Mouse (Mus musculus): Measurements from ENCODE around the gene Rgs6. TPM values are rescaled to one million over a fixed set of nuclear protein-coding genes. Genes with fewer than 3 reads are reported as not detected.

Rgs6 gene
- polyA plus RNA-seq, 1 experiment = 0.58 TPM

DNA sequence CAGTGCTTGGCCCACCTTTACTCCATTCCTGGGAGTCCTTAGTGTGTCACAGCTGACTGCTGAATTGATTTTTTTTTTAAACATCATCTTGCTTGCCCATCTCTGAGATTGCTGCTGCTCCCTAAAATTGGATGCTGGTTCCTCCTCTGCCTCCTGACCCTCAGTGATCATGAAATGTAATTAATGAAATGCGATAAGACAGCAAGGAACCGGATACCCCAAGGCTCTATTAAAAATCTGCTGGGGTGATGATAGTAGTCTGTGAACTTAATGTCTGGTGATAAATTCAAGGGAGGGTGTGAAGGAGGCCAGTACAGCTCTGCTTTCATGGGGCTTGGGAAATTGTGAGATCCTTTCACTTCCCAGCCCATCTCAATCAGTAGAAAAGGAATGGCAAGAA lies 489.4 kb downstream of the Rgs6 start:
- Histone ChIP-seq H3K9me3 (replicated peaks; ENCODE audit: control insufficient read depth, insufficient read depth, low read length, poor library complexity, severe bottlenecking) (no peaks in the 10 kb centered on the region), H3K4me1 (ENCODE audit: control insufficient read depth, insufficient read depth, low read length) (no peaks in the 10 kb centered on the region), H3K27me3 (ENCODE audit: control insufficient read depth, insufficient read depth, low read length, poor library complexity, severe bottlenecking) (no peaks in the 10 kb centered on the region), H3K27ac (ENCODE audit: insufficient read depth, low read length) (no peak overlapping the region), H3K9ac (ENCODE audit: low read depth, poor library complexity, severe bottlenecking) (no peak overlapping the region), H3K36me3 (ENCODE audit: control insufficient read depth, insufficient read depth, low read length, poor library complexity, severe bottlenecking) (no peaks in the 10 kb centered on the region), H3K4me3 (ENCODE audit: low read depth, low read length) (no peak overlapping the region)
- TF ChIP-seq POLR2A (IDR thresholded peaks at IDR 0.05; ENCODE audit: insufficient read depth, low read length) (no peak), CTCF (IDR thresholded peaks at IDR 0.05; ENCODE audit: low read depth, low read length) (no peak), EP300 (IDR thresholded peaks at IDR 0.05; ENCODE audit: insufficient read depth, low read depth, low read length) (no peak)

GRCm38 (mm10) chr12:83083427-83083826 lies 495.3 kb downstream of the Rgs6 start:
- H3K27me3 ChIP-seq (ENCODE audit: control insufficient read depth, insufficient read depth, low read length, poor library complexity, severe bottlenecking) = no peaks in the 10 kb centered on the region
- H3K4me1 ChIP-seq (ENCODE audit: control insufficient read depth, insufficient read depth, low read length) = no peaks in the 10 kb centered on the region
- no peak overlapping the region for H3K4me3 ChIP-seq (ENCODE audit: low read depth, low read length)
- no peak overlapping the region for H3K9ac ChIP-seq (ENCODE audit: low read depth, poor library complexity, severe bottlenecking)
- no peak overlapping the region for H3K27ac ChIP-seq (ENCODE audit: insufficient read depth, low read length)
- H3K9me3 ChIP-seq (replicated peaks; ENCODE audit: control insufficient read depth, insufficient read depth, low read length, poor library complexity, severe bottlenecking) = no peaks in the 10 kb centered on the region
- TF ChIP-seq EP300 (IDR thresholded peaks at IDR 0.05; ENCODE audit: insufficient read depth, low read depth, low read length) (no peak), CTCF (IDR thresholded peaks at IDR 0.05; ENCODE audit: low read depth, low read length) (no peak), POLR2A (IDR thresholded peaks at IDR 0.05; ENCODE audit: insufficient read depth, low read length) (no peak)
- H3K36me3 ChIP-seq (ENCODE audit: control insufficient read depth, insufficient read depth, low read length, poor library complexity, severe bottlenecking) = no peaks in the 10 kb centered on the region

DNA sequence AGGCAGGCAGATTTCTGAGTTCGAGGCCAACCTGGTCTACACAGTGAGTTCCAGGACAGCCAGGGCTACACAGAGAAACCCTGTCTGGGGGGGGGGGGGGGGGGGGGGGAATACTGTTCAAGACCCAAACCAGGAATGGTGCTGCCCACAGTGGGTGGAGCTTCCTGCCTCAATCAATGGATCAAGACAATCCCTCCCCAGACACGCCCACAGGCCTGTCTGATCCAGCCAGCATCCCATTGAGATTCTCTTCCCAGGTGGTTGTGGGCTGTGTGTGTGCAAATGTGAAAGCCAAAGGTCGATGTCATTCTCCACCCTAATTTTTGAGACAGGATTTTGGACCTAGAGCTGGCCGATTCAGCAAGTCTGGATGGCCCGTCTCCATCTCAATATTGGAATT lies 496.5 kb downstream of the Rgs6 start:
- no peak overlapping the region for H3K27ac ChIP-seq (ENCODE audit: insufficient read depth, low read length)
- H3K9me3 ChIP-seq (replicated peaks; ENCODE audit: control insufficient read depth, insufficient read depth, low read length, poor library complexity, severe bottlenecking) = no peaks in the 10 kb centered on the region
- H3K27me3 ChIP-seq (ENCODE audit: control insufficient read depth, insufficient read depth, low read length, poor library complexity, severe bottlenecking) = no peaks in the 10 kb centered on the region
- no peaks in the 10 kb centered on the region for H3K4me1 ChIP-seq (ENCODE audit: control insufficient read depth, insufficient read depth, low read length)
- H3K9ac ChIP-seq (ENCODE audit: low read depth, poor library complexity, severe bottlenecking) = no peak overlapping the region
- TF ChIP-seq EP300 (IDR thresholded peaks at IDR 0.05; ENCODE audit: insufficient read depth, low read depth, low read length) (no peak), CTCF (IDR thresholded peaks at IDR 0.05; ENCODE audit: low read depth, low read length) (no peak), POLR2A (IDR thresholded peaks at IDR 0.05; ENCODE audit: insufficient read depth, low read length) (no peak)
- no peak overlapping the region for H3K4me3 ChIP-seq (ENCODE audit: low read depth, low read length)
- no peaks in the 10 kb centered on the region for H3K36me3 ChIP-seq (ENCODE audit: control insufficient read depth, insufficient read depth, low read length, poor library complexity, severe bottlenecking)

GRCm38 (mm10) chr12:83087010-83087409 lies 498.9 kb downstream of the Rgs6 start:
- H3K27ac ChIP-seq (ENCODE audit: insufficient read depth, low read length) = no peak overlapping the region
- H3K4me3 ChIP-seq (ENCODE audit: low read depth, low read length) = no peak overlapping the region
- no peaks in the 10 kb centered on the region for H3K36me3 ChIP-seq (ENCODE audit: control insufficient read depth, insufficient read depth, low read length, poor library complexity, severe bottlenecking)
- no peak overlapping the region for H3K9ac ChIP-seq (ENCODE audit: low read depth, poor library complexity, severe bottlenecking)
- H3K9me3 ChIP-seq (replicated peaks; ENCODE audit: control insufficient read depth, insufficient read depth, low read length, poor library complexity, severe bottlenecking) = no peaks in the 10 kb centered on the region
- no peaks in the 10 kb centered on the region for H3K4me1 ChIP-seq (ENCODE audit: control insufficient read depth, insufficient read depth, low read length)
- H3K27me3 ChIP-seq (ENCODE audit: control insufficient read depth, insufficient read depth, low read length, poor library complexity, severe bottlenecking) = no peaks in the 10 kb centered on the region
- TF ChIP-seq EP300 (IDR thresholded peaks at IDR 0.05; ENCODE audit: insufficient read depth, low read depth, low read length) = no peak
- no peak for TF ChIP-seq CTCF (IDR thresholded peaks at IDR 0.05; ENCODE audit: low read depth, low read length)
- TF ChIP-seq POLR2A (IDR thresholded peaks at IDR 0.05; ENCODE audit: insufficient read depth, low read length) = no peak

- H3K27ac ChIP-seq (ENCODE audit: insufficient read depth, low read length) = no peak overlapping the region
- TF ChIP-seq EP300 (IDR thresholded peaks at IDR 0.05; ENCODE audit: insufficient read depth, low read depth, low read length) = no peak
- TF ChIP-seq POLR2A (IDR thresholded peaks at IDR 0.05; ENCODE audit: insufficient read depth, low read length) = no peak
- no peak for TF ChIP-seq CTCF (IDR thresholded peaks at IDR 0.05; ENCODE audit: low read depth, low read length)
- no peaks in the 10 kb centered on the region for H3K27me3 ChIP-seq (ENCODE audit: control insufficient read depth, insufficient read depth, low read length, poor library complexity, severe bottlenecking)
- H3K4me1 ChIP-seq (ENCODE audit: control insufficient read depth, insufficient read depth, low read length) = no peaks in the 10 kb centered on the region
- no peak overlapping the region for H3K4me3 ChIP-seq (ENCODE audit: low read depth, low read length)
- H3K9me3 ChIP-seq (replicated peaks; ENCODE audit: control insufficient read depth, insufficient read depth, low read length, poor library complexity, severe bottlenecking) = no peaks in the 10 kb centered on the region
- H3K9ac ChIP-seq (ENCODE audit: low read depth, poor library complexity, severe bottlenecking) = no peak overlapping the region
- H3K36me3 ChIP-seq (ENCODE audit: control insufficient read depth, insufficient read depth, low read length, poor library complexity, severe bottlenecking) = no peaks in the 10 kb centered on the region
Measured at GRCm38 (mm10) chr12:83087555-83087954, 499.5 kb downstream of the Rgs6 start.

- Histone ChIP-seq H3K9me3 (replicated peaks; ENCODE audit: control insufficient read depth, insufficient read depth, low read length, poor library complexity, severe bottlenecking) (no peaks in the 10 kb centered on the region), H3K9ac (ENCODE audit: low read depth, poor library complexity, severe bottlenecking) (no peak overlapping the region), H3K27ac (ENCODE audit: insufficient read depth, low read length) (no peak overlapping the region), H3K27me3 (ENCODE audit: control insufficient read depth, insufficient read depth, low read length, poor library complexity, severe bottlenecking) (no peaks in the 10 kb centered on the region), H3K4me1 (ENCODE audit: control insufficient read depth, insufficient read depth, low read length) (no peaks in the 10 kb centered on the region), H3K4me3 (ENCODE audit: low read depth, low read length) (no peak overlapping the region), H3K36me3 (ENCODE audit: control insufficient read depth, insufficient read depth, low read length, poor library complexity, severe bottlenecking) (no peaks in the 10 kb centered on the region)
- TF ChIP-seq CTCF (IDR thresholded peaks at IDR 0.05; ENCODE audit: low read depth, low read length) (no peak), EP300 (IDR thresholded peaks at IDR 0.05; ENCODE audit: insufficient read depth, low read depth, low read length) (no peak), POLR2A (IDR thresholded peaks at IDR 0.05; ENCODE audit: insufficient read depth, low read length) (no peak)
Measured at GRCm38 (mm10) chr12:83092001-83092400, 503.9 kb downstream of the Rgs6 start.

Measured in ES-Bruce4 (cell line).